Mouse (Mus musculus): ENCODE measurements around the gene Rpl14. TPM values are rescaled to one million over a fixed set of nuclear protein-coding genes. Genes with fewer than 3 reads are reported as not detected.

The Rpl14 gene
- polyA plus RNA-seq, 1 experiment: 969 TPM

- DNase-seq (ENCODE audit: low spot score): no peak
Observed at GRCm38 (mm10) chr9:120603512-120603908, 32.3 kb downstream of the Rpl14 start.

- DNase-seq (ENCODE audit: low spot score): no peak
Observed at GRCm38 (mm10) chr9:120603956-120604355, 32.7 kb downstream of the Rpl14 start.

GRCm38 (mm10) chr9:120611055-120611454 is 39.8 kb downstream of the Rpl14 start:
- no peak for DNase-seq (ENCODE audit: low spot score)

GRCm38 (mm10) chr9:120614059-120614458 is 42.8 kb downstream of the Rpl14 start:
- no peak for DNase-seq (ENCODE audit: low spot score)

- DNase-seq (ENCODE audit: low spot score): no peak
Observed at GRCm38 (mm10) chr9:120618101-120618500, 46.9 kb downstream of the Rpl14 start.

- no peak for DNase-seq (ENCODE audit: low spot score)
Observed at GRCm38 (mm10) chr9:120619347-120619708, 48.1 kb downstream of the Rpl14 start.

- no peak for DNase-seq (ENCODE audit: low spot score)
Observed at GRCm38 (mm10) chr9:120619709-120620408, 48.6 kb downstream of the Rpl14 start.

- DNase-seq (ENCODE audit: low spot score): no peak
Observed at GRCm38 (mm10) chr9:120620409-120620745, 49.1 kb downstream of the Rpl14 start.

Other genes starting within 250 kb of the Rpl14 start
- gene Eif1b, start 79.2 kb upstream of the Rpl14 start, polyA plus RNA-seq (2012; rRNA removed): 61.3 and 68.7 TPM in 2 replicates
- 52.9 and 67.7 TPM in 2 replicates for gene Entpd3, start 31.6 kb upstream of the Rpl14 start, polyA plus RNA-seq (2012; rRNA removed)

Measured in urinary bladder, adult 2 months (tissue).